Mouse (Mus musculus): ENCODE data around the gene Psmc5.

GRCm38 (mm10) chr11:106271131-106271793 lies 15.3 kb downstream of the Psmc5 start:
- TF ChIP-seq CTCF (IDR thresholded peaks at IDR 0.05; ENCODE audit: extremely low read depth, insufficient read length, insufficient replicate concordance, low read depth, low read length) (no peak), POLR2A (IDR thresholded peaks at IDR 0.05; ENCODE audit: low read depth, low read length) (no peak)
